Mouse (Mus musculus): ENCODE data around the gene Fbxo39. TPM values are rescaled to one million over a fixed set of nuclear protein-coding genes. Genes with fewer than 3 reads are reported as not detected.

Fbxo39 gene
- polyA plus RNA-seq, 1 experiment, result 0.02 TPM

DNA sequence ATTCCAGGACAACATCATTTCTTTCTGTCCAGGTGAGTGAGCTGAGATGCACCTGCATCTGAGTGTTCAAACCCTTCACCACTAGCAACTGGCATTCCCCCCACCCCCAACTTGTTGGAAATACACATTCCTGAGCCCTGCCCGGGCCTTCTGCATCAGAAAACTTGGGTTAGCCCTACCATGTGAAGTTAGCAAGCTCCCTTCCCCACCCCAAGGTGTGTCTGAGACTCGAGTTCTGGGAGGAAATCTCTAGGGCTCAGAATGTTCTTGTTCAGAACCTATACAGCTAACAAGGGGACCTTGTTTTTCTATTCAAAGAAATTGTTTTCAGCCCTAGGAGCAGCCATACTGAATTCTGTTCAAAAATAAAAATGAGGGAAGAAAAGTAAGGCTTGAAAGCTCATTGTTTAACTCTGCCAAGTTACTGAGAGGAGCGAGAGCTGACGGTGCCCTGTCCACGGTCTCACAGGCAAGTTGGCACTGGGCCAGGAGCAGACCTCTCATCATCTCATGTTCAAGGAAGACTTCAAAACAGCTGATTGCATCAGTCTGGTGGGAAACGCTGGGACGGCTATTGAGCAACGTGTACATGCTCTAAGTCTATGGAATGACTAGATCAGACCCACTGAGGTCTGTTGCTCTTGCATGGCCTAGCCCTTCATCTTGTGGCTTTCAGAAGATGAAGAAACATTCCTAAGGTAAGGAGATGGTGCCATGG, 49.4 kb downstream of the Fbxo39 start:
- H3K79me2 ChIP-seq (ENCODE audit: control insufficient read depth, insufficient read depth), result no peaks in the 10 kb centered on the region
- TF ChIP-seq CEBPB (IDR thresholded peaks at IDR 0.05; ENCODE audit: insufficient read depth, poor library complexity, severe bottlenecking), result no peak
- no peak for TF ChIP-seq MYOD1 (IDR thresholded peaks at IDR 0.05; ENCODE audit: control insufficient read depth in 1 of 3, insufficient read length in 2 of 3, low read depth in 2 of 3)
- TF ChIP-seq SRF (IDR thresholded peaks at IDR 0.05; ENCODE audit: control insufficient read depth, insufficient read length, low read depth), result no peak
- no peak for TF ChIP-seq TCF3 (IDR thresholded peaks at IDR 0.05; ENCODE audit: insufficient read length, low read depth)
- no peak for TF ChIP-seq E2F4 (IDR thresholded peaks at IDR 0.05; ENCODE audit: insufficient read depth)
- TF ChIP-seq POLR2AphosphoS2 (IDR thresholded peaks at IDR 0.05; ENCODE audit: insufficient read length, low read depth), result no peak
- TF ChIP-seq REST (IDR thresholded peaks at IDR 0.05; ENCODE audit: insufficient read depth, insufficient read length), result no peak
- no peak for TF ChIP-seq POLR2A (IDR thresholded peaks at IDR 0.05; ENCODE audit: insufficient read length, low read depth)
- TF ChIP-seq TCF12 (IDR thresholded peaks at IDR 0.05; ENCODE audit: insufficient read depth, poor library complexity, severe bottlenecking), result no peak
- no peak for TF ChIP-seq USF1 (IDR thresholded peaks at IDR 0.05; ENCODE audit: low read depth)
- no peak for TF ChIP-seq MAX (IDR thresholded peaks at IDR 0.05; ENCODE audit: low read depth)
- TF ChIP-seq MYOG (IDR thresholded peaks at IDR 0.05; ENCODE audit: control insufficient read depth in 1 of 3, insufficient read depth in 1 of 3, insufficient read length in 2 of 3, low read depth in 2 of 3), result no peak
- H3K4me2 ChIP-seq (ENCODE audit: low read depth), result no peak overlapping the region
- H3ac ChIP-seq (ENCODE audit: control insufficient read depth, insufficient read length), result no peak overlapping the region
- H3K4me3 ChIP-seq, result no peak overlapping the region
- H3K27me3 ChIP-seq (ENCODE audit: control insufficient read depth, insufficient read depth, insufficient read length), result peaks cover 32% of the 10 kb centered on the region
- H3K36me3 ChIP-seq (ENCODE audit: control insufficient read depth, insufficient read depth), result no peaks in the 10 kb centered on the region

DNA sequence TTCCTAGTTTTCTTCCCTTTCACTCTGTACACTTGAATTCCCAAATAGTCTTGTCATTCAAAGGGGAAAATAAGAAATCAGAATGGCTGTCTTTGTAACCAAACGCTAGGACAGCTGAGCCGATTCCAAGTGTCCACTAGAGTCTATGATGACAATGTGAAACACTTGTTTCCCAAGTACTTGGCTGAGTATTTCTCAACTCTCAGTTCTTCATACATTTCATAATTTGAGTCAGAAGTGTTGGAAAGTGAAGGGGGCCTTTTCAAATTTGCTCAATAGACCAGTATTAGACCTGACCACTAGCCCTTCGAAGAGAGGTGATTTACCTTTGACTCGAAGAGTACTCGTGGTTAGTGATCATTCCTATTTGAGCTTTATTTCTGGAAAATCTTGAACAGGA, 50.3 kb downstream of the Fbxo39 start:
- no peak overlapping the region for H3ac ChIP-seq (ENCODE audit: control insufficient read depth, insufficient read length)
- no peak overlapping the region for H3K4me2 ChIP-seq (ENCODE audit: low read depth)
- no peak overlapping the region for H3K4me3 ChIP-seq
- TF ChIP-seq SRF (IDR thresholded peaks at IDR 0.05; ENCODE audit: control insufficient read depth, insufficient read length, low read depth) (no peak), USF1 (IDR thresholded peaks at IDR 0.05; ENCODE audit: low read depth) (no peak), TCF12 (IDR thresholded peaks at IDR 0.05; ENCODE audit: insufficient read depth, poor library complexity, severe bottlenecking) (no peak), TCF3 (IDR thresholded peaks at IDR 0.05; ENCODE audit: insufficient read length, low read depth) (no peak), CEBPB (IDR thresholded peaks at IDR 0.05; ENCODE audit: insufficient read depth, poor library complexity, severe bottlenecking) (no peak), REST (IDR thresholded peaks at IDR 0.05; ENCODE audit: insufficient read depth, insufficient read length) (no peak), MYOG (IDR thresholded peaks at IDR 0.05; ENCODE audit: control insufficient read depth in 1 of 3, insufficient read depth in 1 of 3, insufficient read length in 2 of 3, low read depth in 2 of 3) (no peak), MYOD1 (IDR thresholded peaks at IDR 0.05; ENCODE audit: control insufficient read depth in 1 of 3, insufficient read length in 2 of 3, low read depth in 2 of 3) (no peak), MAX (IDR thresholded peaks at IDR 0.05; ENCODE audit: low read depth) (no peak), E2F4 (IDR thresholded peaks at IDR 0.05; ENCODE audit: insufficient read depth) (no peak), POLR2A (IDR thresholded peaks at IDR 0.05; ENCODE audit: insufficient read length, low read depth) (no peak), POLR2AphosphoS2 (IDR thresholded peaks at IDR 0.05; ENCODE audit: insufficient read length, low read depth) (no peak)
- no peaks in the 10 kb centered on the region for H3K79me2 ChIP-seq (ENCODE audit: control insufficient read depth, insufficient read depth)
- peaks cover 40% of the 10 kb centered on the region for H3K27me3 ChIP-seq (ENCODE audit: control insufficient read depth, insufficient read depth, insufficient read length)
- no peaks in the 10 kb centered on the region for H3K36me3 ChIP-seq (ENCODE audit: control insufficient read depth, insufficient read depth)

DNA sequence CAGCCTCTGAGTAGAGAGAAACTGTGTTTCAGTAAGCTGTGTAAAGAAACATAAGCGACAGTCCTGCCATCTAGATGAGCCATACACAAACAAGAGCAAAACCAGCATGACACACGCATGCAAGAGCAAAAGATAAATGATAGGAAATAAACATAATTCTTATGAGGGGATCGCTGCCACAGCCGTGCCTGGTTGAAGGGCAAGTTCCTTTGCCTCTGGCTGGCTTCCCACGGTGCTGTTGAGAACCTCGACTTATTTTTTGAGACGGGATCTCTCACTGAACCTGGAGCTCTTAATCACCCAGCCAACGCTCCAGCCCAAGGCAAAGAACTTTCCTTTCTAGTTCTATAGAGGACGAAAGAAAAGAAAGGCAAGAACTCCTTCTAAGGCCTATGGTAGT, 51.9 kb downstream of the Fbxo39 start:
- Histone ChIP-seq H3ac (ENCODE audit: control insufficient read depth, insufficient read length) (no peak overlapping the region), H3K27me3 (ENCODE audit: control insufficient read depth, insufficient read depth, insufficient read length) (peaks cover 42% of the 10 kb centered on the region), H3K79me2 (ENCODE audit: control insufficient read depth, insufficient read depth) (no peaks in the 10 kb centered on the region), H3K4me3 (no peak overlapping the region), H3K36me3 (ENCODE audit: control insufficient read depth, insufficient read depth) (no peaks in the 10 kb centered on the region), H3K4me2 (ENCODE audit: low read depth) (no peak overlapping the region)
- TF ChIP-seq MYOD1 (IDR thresholded peaks at IDR 0.05; ENCODE audit: control insufficient read depth in 1 of 3, insufficient read length in 2 of 3, low read depth in 2 of 3), result no peak
- TF ChIP-seq SRF (IDR thresholded peaks at IDR 0.05; ENCODE audit: control insufficient read depth, insufficient read length, low read depth), result no peak
- no peak for TF ChIP-seq POLR2AphosphoS2 (IDR thresholded peaks at IDR 0.05; ENCODE audit: insufficient read length, low read depth)
- no peak for TF ChIP-seq MYOG (IDR thresholded peaks at IDR 0.05; ENCODE audit: control insufficient read depth in 1 of 3, insufficient read depth in 1 of 3, insufficient read length in 2 of 3, low read depth in 2 of 3)
- TF ChIP-seq POLR2A (IDR thresholded peaks at IDR 0.05; ENCODE audit: insufficient read length, low read depth), result no peak
- TF ChIP-seq E2F4 (IDR thresholded peaks at IDR 0.05; ENCODE audit: insufficient read depth), result no peak
- no peak for TF ChIP-seq TCF12 (IDR thresholded peaks at IDR 0.05; ENCODE audit: insufficient read depth, poor library complexity, severe bottlenecking)
- no peak for TF ChIP-seq USF1 (IDR thresholded peaks at IDR 0.05; ENCODE audit: low read depth)
- TF ChIP-seq TCF3 (IDR thresholded peaks at IDR 0.05; ENCODE audit: insufficient read length, low read depth), result no peak
- TF ChIP-seq CEBPB (IDR thresholded peaks at IDR 0.05; ENCODE audit: insufficient read depth, poor library complexity, severe bottlenecking), result no peak
- no peak for TF ChIP-seq REST (IDR thresholded peaks at IDR 0.05; ENCODE audit: insufficient read depth, insufficient read length)
- no peak for TF ChIP-seq MAX (IDR thresholded peaks at IDR 0.05; ENCODE audit: low read depth)

DNA sequence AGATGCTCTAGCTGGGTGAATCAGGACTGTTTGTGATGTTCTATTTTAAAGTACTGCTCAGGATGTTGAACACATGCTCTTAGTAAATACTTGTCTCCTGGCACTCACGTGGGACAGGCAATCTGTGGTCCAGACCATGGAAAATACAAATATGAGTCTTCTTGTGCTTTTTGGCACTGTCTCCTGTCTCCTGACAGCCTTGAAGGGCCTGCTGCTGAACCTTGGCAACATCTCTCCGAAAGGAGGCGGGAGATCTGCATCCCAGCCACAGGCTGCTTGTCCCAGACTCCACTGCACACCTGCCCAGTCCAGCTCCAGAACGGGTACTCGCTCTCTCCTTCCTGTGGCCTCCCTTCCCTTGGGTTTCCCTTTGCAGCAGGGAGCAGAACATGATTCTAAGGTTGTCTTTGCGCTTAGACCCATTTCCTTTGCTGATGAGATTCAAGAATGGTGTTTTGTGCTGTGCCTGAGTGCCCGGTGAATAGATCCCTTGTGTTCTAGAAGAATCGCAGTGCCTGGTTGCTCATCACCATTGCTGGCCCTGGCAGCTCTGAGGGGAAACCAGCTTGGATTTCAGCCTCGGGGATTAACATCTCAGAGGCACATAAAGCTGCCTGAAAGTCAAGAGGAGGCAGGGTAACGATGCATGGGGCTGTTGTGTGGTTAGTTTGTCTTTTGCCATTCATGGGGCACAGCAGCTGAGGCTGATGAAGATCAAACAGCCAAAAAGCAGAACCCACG, 53.9 kb downstream of the Fbxo39 start:
- TF ChIP-seq E2F4 (IDR thresholded peaks at IDR 0.05; ENCODE audit: insufficient read depth) (no peak), TCF12 (IDR thresholded peaks at IDR 0.05; ENCODE audit: insufficient read depth, poor library complexity, severe bottlenecking) (no peak), SRF (IDR thresholded peaks at IDR 0.05; ENCODE audit: control insufficient read depth, insufficient read length, low read depth) (no peak), MYOG (IDR thresholded peaks at IDR 0.05; ENCODE audit: control insufficient read depth in 1 of 3, insufficient read depth in 1 of 3, insufficient read length in 2 of 3, low read depth in 2 of 3) (no peak), TCF3 (IDR thresholded peaks at IDR 0.05; ENCODE audit: insufficient read length, low read depth) (no peak), CEBPB (IDR thresholded peaks at IDR 0.05; ENCODE audit: insufficient read depth, poor library complexity, severe bottlenecking) (no peak), MAX (IDR thresholded peaks at IDR 0.05; ENCODE audit: low read depth) (no peak)
- no peak overlapping the region for H3K4me3 ChIP-seq
- H3K27me3 ChIP-seq (ENCODE audit: control insufficient read depth, insufficient read depth, insufficient read length), result peaks cover 32% of the 10 kb centered on the region
- no peak overlapping the region for H3ac ChIP-seq (ENCODE audit: control insufficient read depth, insufficient read length)
- H3K4me2 ChIP-seq (ENCODE audit: low read depth), result no peak overlapping the region
- no peaks in the 10 kb centered on the region for H3K36me3 ChIP-seq (ENCODE audit: control insufficient read depth, insufficient read depth)
- no peaks in the 10 kb centered on the region for H3K79me2 ChIP-seq (ENCODE audit: control insufficient read depth, insufficient read depth)

Other genes starting within 250 kb of the Fbxo39 start
- 0.04 TPM for gene Pitpnm3, start 178.7 kb upstream of the Fbxo39 start, polyA plus RNA-seq (2012; fragmentation: generic; extraction: Trizol)
- gene Gm43951, start 107.6 kb upstream of the Fbxo39 start, polyA plus RNA-seq (2012; fragmentation: generic; extraction: Trizol), result 0.10 TPM
- gene 4933427D14Rik, start 107.0 kb upstream of the Fbxo39 start, polyA plus RNA-seq (2012; fragmentation: generic; extraction: Trizol), result 2.8 TPM
- 110 TPM for gene Txndc17, start 106.9 kb upstream of the Fbxo39 start, polyA plus RNA-seq (2012; fragmentation: generic; extraction: Trizol)
- 20.1 TPM for gene Med31, start 98.9 kb upstream of the Fbxo39 start, polyA plus RNA-seq (2012; fragmentation: generic; extraction: Trizol)
- gene Slc13a5, start 47.2 kb upstream of the Fbxo39 start, polyA plus RNA-seq (2012; fragmentation: generic; extraction: Trizol), result 0.72 TPM
- gene Xaf1, start 12.8 kb upstream of the Fbxo39 start, polyA plus RNA-seq (2012; fragmentation: generic; extraction: Trizol), result 5.9 TPM
- not detected for gene Tekt1, start 48.0 kb downstream of the Fbxo39 start, polyA plus RNA-seq (2012; fragmentation: generic; extraction: Trizol)
- 2.0 TPM for gene Smtnl2, start 97.3 kb downstream of the Fbxo39 start, polyA plus RNA-seq (2012; fragmentation: generic; extraction: Trizol)
- not detected for gene Ggt6, start 121.1 kb downstream of the Fbxo39 start, polyA plus RNA-seq (2012; fragmentation: generic; extraction: Trizol)
- 138 TPM for gene Mybbp1a, start 126.9 kb downstream of the Fbxo39 start, polyA plus RNA-seq (2012; fragmentation: generic; extraction: Trizol)
- gene Spns2, start 175.5 kb downstream of the Fbxo39 start, polyA plus RNA-seq (2012; fragmentation: generic; extraction: Trizol), result 0.10 TPM
- 0.02 TPM for gene Spns3, start 236.1 kb downstream of the Fbxo39 start, polyA plus RNA-seq (2012; fragmentation: generic; extraction: Trizol)

All from myocyte (in vitro differentiated cells).